9 mouse cellular contexts compared by ENCODE assay signal in the genomic region with DNA sequence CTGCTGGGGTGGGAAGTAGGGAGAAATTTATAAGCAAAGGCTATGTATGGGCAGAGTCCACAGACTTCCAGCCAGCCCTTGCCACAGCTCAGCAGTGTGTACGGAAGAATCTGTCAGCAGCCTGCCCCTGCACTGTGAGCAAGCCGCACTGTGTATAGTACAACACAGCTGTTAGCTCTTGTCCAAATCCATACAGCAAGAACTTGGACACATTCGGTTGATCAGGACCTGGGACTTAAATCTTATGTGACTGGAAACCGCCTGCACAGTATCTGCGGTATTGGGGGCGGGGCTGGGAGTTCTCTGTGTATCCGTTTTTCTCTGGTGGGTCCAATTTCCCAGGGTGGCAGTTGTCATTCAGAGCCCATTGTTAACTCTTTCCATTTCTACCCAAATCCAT.
DNase-seq lines count a peak whose midpoint lies in the region; ATAC-seq and TF ChIP-seq lines count a peak whose summit lies in the region.
"Had no signal": no experiment of that assay in that cellular context is flagged by ENCODE, and none has a peak within 500 bp of the region (broad histone marks: within the 10 kb centered on the region; RNA-seq: fewer than 3 reads in every experiment).

No protein-coding gene starts in this region.

- peak; percentile 73 for ATAC-seq in embryonic facial prominence, embryonic 14.5 days (ENCODE audit: low read depth)
- no peak for ATAC-seq in hindbrain, embryonic 16.5 days
- ATAC-seq in megakaryocyte-erythroid progenitor cell, adult 5-6 weeks (replicated peaks; ENCODE audit: low FRiP score, low TSS enrichment, poor library complexity, severe bottlenecking), result 0 out of 2 replicates have a peak, but pooled peaks have one; percentile 15

- TF ChIP-seq CTCF in cerebellum, adult 2 months (IDR thresholded peaks at IDR 0.05; ENCODE audit: borderline replicate concordance, insufficient read depth, low read depth, low read length), result no peak

- no peaks in the 10 kb centered on the region for H3K27me3 ChIP-seq in embryonic facial prominence, embryonic 14.5 days (replicated peaks; ENCODE audit: control insufficient read depth, insufficient read depth, low read length)
- no peaks in the 10 kb centered on the region for H3K27me3 ChIP-seq in hindbrain, embryonic 16.5 days (replicated peaks; ENCODE audit: control insufficient read depth, insufficient read depth, low read length)
- no peaks in the 10 kb centered on the region for H3K27me3 ChIP-seq in cerebellum, adult 2 months (ENCODE audit: control insufficient read depth, insufficient read depth, low read length)

- WGBS in embryonic facial prominence, embryonic 14.5 days, result 9% methylated on average over 7 of the region's 7 CpGs
- 41% methylated on average over 7 of the region's 7 CpGs for WGBS in hindbrain, embryonic 16.5 days
- 34% methylated on average over 7 of the region's 7 CpGs for WGBS in cerebellum, adult 2 months

- peak; percentile 30 to 41 for DNase-seq in left cerebral cortex, postnatal 14 days (ENCODE audit: low spot score in 2 of 2)
- no peak for DNase-seq in left cerebral cortex, postnatal 10 days (ENCODE audit: extremely low spot score in 1 of 2, low spot score in 2 of 2)
- DNase-seq in embryonic facial prominence, embryonic 14.5 days (ENCODE audit: low spot score), result peak; percentile 93
- DNase-seq in cerebellum, adult 11-12 months, result no peak
- DNase-seq in urinary bladder, adult 2 months (ENCODE audit: low spot score), result no peak
- DNase-seq in cerebellum, adult 2 months, result no peak

- no peaks in the 10 kb centered on the region for H3K36me3 ChIP-seq in embryonic facial prominence, embryonic 14.5 days (ENCODE audit: control insufficient read depth, insufficient read depth, low read length)
- no peaks in the 10 kb centered on the region for H3K36me3 ChIP-seq in hindbrain, embryonic 16.5 days (ENCODE audit: control insufficient read depth, insufficient read depth, low read length)

- H3K4me3 ChIP-seq in embryonic facial prominence, embryonic 14.5 days (ENCODE audit: low read depth, low read length), result no peak overlapping the region
- H3K4me3 ChIP-seq in hindbrain, embryonic 16.5 days (ENCODE audit: low read length), result no peak overlapping the region
- H3K4me3 ChIP-seq in cerebellum, adult 2 months (replicated peaks; ENCODE audit: insufficient read depth, low read depth, low read length), result no peak overlapping the region
- H3K4me3 ChIP-seq: left cerebral cortex, adult 2 months had no signal

- peak overlapping the region; percentile 25; the same call in 1 of the 2 replicates for H3K4me2 ChIP-seq in embryonic facial prominence, embryonic 14.5 days (ENCODE audit: low read depth, low read length)
- no peak overlapping the region for H3K4me2 ChIP-seq in hindbrain, embryonic 16.5 days (ENCODE audit: low read length)

- no peaks in the 10 kb centered on the region for H3K9me3 ChIP-seq in embryonic facial prominence, embryonic 14.5 days (ENCODE audit: control insufficient read depth, low read length)
- H3K9me3 ChIP-seq in hindbrain, embryonic 16.5 days (ENCODE audit: control insufficient read depth, low read length), result no peaks in the 10 kb centered on the region

- intact Hi-C loops in left cerebral cortex, postnatal 14 days (cut with DNase I), result no loop called here
- intact Hi-C loops in left cerebral cortex, postnatal 10 days (cut with DNase I), result no loop called here

- TF ChIP-seq POLR2A in cerebellum, adult 2 months (IDR thresholded peaks at IDR 0.05; ENCODE audit: borderline replicate concordance, insufficient read depth, low read length), result no peak

- no peak overlapping the region for H3K9ac ChIP-seq in embryonic facial prominence, embryonic 14.5 days (ENCODE audit: low read depth, low read length)
- no peak overlapping the region for H3K9ac ChIP-seq in hindbrain, embryonic 16.5 days (ENCODE audit: low read depth, low read length)

- H3K4me1 ChIP-seq in embryonic facial prominence, embryonic 14.5 days (ENCODE audit: control insufficient read depth, insufficient read depth, low read length), result peaks cover 90% of the 10 kb centered on the region
- H3K4me1 ChIP-seq in hindbrain, embryonic 16.5 days (ENCODE audit: control insufficient read depth, insufficient read depth, low read depth, low read length), result peaks cover 8% of the 10 kb centered on the region
- no peaks in the 10 kb centered on the region; the same call in 1 of the 2 replicates for H3K4me1 ChIP-seq in cerebellum, adult 2 months (ENCODE audit: control insufficient read depth, insufficient read depth, low read length)

- H3K27ac ChIP-seq in embryonic facial prominence, embryonic 14.5 days (replicated peaks; ENCODE audit: low read depth, low read length), result peak overlapping the region; percentile 90
- peak overlapping the region; percentile 49 for H3K27ac ChIP-seq in hindbrain, embryonic 16.5 days (ENCODE audit: low read depth, low read length)
- no peak overlapping the region for H3K27ac ChIP-seq in cerebellum, adult 2 months (ENCODE audit: insufficient read depth, low read length)
- H3K27ac ChIP-seq: left cerebral cortex, adult 2 months had no signal

Comparison
In these comparisons a context has a peak if more than half of its experiments do, and no peak if none do; other contexts are left out.
1. DNase-seq: peak in left cerebral cortex, postnatal 14 days (2 of 2) and embryonic facial prominence, embryonic 14.5 days (single experiment); none in left cerebral cortex, postnatal 10 days (0 of 2), cerebellum, adult 11-12 months (single experiment), urinary bladder, adult 2 months (single experiment) and cerebellum, adult 2 months (0 of 2).